Mouse (Mus musculus): ENCODE data around the gene BC030867.

DNA sequence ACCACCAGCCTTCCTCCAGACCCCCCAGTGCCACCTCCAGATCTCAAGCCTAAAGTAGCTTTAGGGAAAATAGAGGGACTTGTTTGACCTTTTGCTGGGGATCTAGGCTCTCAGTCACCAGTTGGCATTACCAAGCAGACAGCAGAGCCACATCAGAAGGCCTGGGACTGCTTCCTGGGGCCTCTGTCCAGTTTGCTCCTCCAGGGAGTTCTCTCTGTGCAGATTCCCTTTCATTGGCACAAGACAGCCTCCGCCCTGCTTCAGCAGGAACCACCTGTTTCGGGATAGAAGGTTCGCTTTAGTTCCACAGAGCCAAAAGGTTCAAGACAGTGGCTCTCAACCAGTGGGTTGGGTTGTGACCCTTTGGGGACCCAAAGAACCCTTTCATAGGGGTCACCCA, 30.9 kb downstream of the BC030867 start:
- TF ChIP-seq CTCF (IDR thresholded peaks at IDR 0.05; ENCODE audit: extremely low read depth, insufficient read depth, insufficient read length, insufficient replicate concordance) = no peak
- no peak for TF ChIP-seq POLR2A (IDR thresholded peaks at IDR 0.05; ENCODE audit: low read depth, low read length)
